Mouse (Mus musculus) heart, adult 10 weeks (tissue): Measurements from ENCODE around the gene Gm20708. TPM values are rescaled to one million over a fixed set of nuclear protein-coding genes. Genes with fewer than 3 reads are reported as not detected.

ENCODE experiments used
- polyA plus RNA-seq: library from polyadenylated mRNA; stranded (reverse); fragments of 350-450 nt; fragmentation: Illumina TruSeq; extraction: RNeasy Lipid Tissue Mini Kit (QIAGEN cat#74804); gene quantifications from one replicate; pipeline ENCODE4 v1.2.3, GENCODE M21; 2014; ENCODE audit warnings: low read depth, low replicate concordance

The Gm20708 gene
- polyA plus RNA-seq = 2.7 TPM

DNA sequence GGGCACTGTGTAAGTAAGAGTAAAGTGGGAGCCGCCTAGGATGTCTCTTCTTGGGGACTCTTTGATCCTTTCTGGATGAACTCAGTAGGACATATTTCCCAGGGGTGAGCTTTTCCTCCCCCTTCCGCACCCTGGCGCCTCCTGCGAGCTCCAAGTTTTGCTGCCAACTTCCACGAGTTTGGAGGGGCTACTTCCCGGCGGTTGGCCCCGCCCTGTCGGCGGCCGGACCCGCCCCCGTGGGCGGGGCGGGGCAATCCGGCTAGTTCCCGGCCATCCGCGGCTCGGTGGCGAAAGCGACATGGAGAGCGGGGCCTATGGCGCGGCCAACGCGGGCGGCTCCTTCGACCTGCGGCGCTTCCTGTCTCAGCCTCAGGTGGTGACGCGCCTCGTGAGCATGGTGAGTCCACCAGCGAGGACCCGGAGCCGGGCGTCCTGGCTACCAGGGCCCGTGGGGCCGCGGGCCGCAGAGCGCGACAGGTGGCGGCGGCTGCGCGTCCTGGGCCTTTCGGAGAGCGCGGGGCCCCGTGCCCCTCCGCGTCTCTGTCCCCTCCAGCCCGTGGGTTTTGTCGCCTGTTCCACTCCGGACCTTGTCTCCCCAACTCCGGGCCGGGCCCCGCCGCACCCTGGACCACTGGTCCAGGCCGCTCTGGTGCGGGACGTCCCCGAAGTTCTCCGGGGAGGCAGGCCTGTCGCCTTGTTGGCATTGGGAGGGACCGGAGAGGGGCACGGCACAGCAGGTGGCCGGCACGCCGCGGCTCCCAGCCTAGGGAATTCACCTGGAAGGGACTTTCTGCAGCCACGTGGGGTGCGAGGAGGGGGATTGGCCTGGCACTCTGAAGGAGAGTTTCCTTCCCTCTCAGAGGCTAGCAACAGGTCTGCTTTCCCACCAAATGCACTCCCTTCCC lies at the start of gene Gm20708, which contains the start of gene Syngr2:
TSS of gene Gm20708 (plus strand) at position 262 of the 905 bp plus-strand sequence.
TSS of gene Syngr2 (plus strand) at position 262 of the 905 bp plus-strand sequence.

DNA sequence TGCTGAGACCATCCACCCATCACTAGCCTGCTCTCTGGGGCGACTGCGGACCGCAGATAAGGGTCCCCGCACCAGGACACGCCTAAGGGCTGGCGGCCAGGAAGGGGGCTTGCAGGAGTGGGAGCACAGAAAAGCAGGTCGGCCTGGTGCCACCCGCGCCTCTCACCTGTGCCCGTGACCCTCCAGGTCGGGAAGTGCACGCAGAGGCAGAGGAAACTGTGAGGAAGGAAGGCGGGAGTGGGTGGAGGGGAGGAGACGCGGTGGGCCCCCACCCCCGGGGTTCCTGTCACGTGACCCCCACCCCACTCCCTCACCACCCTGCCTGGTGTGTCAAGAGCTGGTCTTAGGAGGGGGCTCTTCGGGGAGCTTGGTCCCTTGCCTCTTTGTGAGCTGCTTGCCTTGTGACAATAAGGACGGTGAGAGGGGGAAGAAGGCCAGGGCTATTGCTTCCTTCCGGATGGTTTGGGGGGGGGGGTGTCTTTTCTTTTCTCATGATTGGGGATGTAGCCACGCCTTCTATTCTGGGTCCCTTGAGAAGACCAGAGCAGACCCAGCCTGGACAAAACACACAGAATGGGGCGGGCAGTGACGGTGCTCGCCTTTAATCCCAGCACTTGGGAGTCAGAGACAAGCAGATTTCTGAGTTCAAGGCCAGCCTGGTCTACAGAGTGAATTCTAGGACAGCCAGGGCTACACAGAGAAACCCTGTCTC lies 27.3 kb upstream of the Gm20708 start, which contains the start of the genes Tmc8 and Tmc6:
TSS of gene Tmc8 (plus strand) at position 84 of the 712 bp plus-strand sequence.
TSS of gene Tmc6 (minus strand) at position 206 of the 712 bp plus-strand sequence.

DNA sequence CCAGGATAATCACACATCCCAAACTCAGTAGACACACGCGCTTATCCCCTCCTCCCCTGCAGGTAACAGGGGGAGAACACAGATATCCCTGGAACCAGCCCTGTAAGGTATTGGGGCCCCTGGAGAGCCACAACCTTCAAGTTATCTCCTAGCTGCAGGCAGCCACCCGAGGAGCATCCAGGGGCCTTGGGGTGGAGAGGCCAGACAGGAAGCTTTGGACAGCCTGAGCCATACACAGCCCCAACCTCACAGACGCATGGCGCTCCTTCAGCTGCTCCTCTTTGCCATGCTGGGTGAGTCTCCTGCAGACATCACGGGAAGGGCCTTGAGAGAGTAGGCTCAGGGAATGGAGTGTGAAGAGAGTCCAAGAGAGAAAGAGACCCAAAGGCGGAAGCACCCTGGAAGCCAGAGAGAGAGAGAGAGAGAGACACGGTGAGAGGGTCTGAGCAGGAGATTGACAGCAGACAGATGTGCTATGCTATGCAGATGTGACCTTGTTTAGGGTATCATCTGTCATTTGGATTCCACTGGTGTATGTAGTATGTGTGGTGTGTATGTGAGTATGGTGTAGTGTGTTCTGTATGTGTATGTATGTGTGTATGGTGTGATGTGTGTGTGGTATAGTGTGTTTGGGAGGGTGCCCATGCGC lies 11.8 kb upstream of the Gm20708 start, which contains the start of gene 6030468B19Rik:
TSS of gene 6030468B19Rik (plus strand) at position 150 of the 649 bp plus-strand sequence.

DNA sequence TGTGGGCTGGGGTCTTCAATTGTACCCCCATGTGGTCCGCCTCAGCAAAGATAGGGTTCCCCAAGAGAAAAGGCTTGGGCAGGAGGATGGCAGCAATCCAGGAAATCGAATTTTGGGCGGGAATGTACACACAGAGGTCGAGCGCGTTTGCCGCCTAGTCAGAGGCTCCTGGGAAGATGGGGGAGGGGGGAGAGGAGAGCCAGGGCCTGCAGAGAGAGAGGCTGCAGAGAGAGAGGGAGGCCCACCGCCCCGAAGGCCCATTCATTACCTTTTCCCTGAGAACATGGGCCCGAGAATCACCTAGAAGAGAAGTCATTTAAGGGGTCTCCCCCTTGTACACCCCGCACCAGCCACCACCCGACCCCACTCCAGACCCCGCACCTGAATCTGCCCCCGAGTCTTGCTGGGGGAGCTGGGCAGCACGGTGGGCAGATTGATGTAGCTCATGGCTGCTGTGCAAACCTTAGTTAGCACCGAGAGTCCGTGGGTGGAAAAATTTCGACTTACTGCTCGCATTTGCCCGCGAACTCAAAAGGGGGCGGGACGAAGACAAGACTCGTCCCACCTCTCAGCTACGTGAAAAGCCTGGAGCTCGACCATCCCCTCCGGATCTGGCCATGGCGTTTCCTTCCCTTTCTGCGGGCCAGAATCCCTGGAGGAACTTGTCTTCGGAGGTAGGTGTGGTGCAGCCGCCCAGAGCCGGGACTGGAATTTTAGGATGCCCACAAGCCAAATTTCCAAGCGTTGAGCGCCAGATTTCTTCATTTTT lies 16.0 kb downstream of the Gm20708 start, which contains the start of the genes Afmid and Tk1:
TSS of gene Afmid (plus strand) at position 592 of the 769 bp plus-strand sequence.
TSS of gene Tk1 (minus strand) at position 760 of the 769 bp plus-strand sequence.

DNA sequence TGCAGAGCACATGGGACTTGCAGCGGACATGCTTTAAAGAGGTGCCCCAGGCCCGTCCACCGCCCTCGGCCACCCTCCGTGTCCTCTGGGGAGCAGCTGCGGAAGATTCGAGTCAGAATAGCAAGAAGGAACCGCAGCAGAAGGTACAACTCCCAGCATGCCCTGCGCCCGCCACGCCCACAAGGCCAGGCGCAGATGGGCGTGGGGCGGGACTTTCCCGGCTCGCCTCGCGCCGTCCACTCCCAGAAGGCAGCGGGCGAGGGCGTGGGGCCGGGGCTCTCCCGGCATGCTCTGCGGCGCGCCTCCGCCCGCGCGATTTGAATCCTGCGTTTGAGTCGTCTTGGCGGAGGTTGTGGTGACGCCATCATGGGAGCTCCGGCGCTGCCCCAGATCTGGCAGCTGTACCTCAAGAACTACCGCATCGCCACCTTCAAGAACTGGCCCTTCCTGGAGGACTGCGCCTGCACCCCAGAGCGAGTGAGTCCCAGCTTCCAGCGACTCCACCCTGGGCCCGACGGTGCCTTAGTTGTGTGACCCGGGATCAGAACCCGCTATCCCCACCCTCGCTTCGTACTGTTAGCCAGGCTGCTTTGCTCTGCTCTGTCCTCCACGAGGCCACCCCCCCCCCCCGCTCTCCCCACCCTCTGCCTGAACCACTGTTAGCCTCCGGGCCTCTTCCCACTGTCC lies 39.7 kb downstream of the Gm20708 start, which contains the start of gene Birc5:
TSS of gene Birc5 (plus strand) at position 267 of the 687 bp plus-strand sequence.

DNA sequence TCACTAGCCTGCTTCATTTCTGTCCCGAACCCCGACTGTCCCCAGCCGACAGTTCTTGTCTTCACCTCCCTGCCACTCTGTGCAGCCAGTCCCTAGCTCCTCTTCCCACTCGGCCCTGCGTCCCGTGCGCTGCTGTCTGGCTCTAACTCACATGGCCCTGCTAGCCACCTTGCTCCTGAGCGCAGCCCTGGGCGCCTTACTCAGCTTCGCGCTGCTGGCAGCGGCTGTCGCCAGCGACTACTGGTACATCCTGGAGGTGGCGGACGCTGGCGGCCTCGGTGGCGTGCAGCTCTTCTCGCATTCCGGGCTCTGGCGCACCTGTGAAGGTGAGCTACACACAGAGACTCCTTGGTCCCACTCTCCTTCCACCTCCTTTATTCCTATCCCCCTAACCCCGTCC lies 51.1 kb downstream of the Gm20708 start, which contains the start of gene Tmem235:
TSS of gene Tmem235 (plus strand) at position 152 of the 400 bp plus-strand sequence.

DNA sequence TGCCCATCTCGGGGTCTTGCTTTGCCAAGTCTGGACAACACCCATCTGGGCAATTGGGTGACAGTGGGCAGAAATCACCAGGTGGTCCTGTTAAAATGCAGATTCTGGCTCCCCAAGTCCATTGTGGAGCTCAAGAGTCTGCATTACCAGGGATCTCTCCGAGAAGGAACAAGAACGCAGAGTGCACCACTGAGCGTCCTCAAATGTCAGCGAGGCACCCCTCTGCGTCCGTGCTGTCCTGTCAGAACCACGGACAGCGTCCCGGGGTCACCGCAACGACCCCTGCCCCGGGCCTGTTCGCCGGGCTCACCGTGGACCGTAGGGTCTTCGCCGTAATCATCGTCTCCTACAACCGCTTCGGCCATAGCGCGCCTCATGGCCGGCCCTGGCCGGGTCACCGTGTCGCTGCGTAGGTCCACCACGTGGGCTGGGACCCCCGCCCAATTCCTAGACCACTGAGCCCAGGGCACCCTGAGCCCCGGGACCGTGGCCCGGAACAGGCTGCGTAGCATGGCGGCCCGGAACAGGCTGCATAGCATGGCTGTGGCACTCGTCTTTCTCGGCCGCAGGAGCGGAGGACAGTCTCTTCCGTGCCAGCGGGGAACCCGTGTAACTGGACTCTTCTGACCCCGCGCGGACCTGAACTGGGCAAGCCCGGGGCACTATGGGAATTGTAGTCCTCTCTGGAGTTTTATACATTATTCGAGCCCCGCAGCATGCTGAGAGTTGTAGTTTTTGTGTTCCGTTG lies 63.6 kb downstream of the Gm20708 start, which contains the start of gene Tha1:
TSS of gene Tha1 (minus strand) at position 621 of the 748 bp plus-strand sequence.

Other genes starting within 250 kb of the Gm20708 start
- gene Tnrc6c, start 155.4 kb upstream of the Gm20708 start, polyA plus RNA-seq = 20.7 TPM
- gene Tmc8, start 27.6 kb upstream of the Gm20708 start, polyA plus RNA-seq = 1.5 TPM
- 11.0 TPM for gene Tmc6, start 27.5 kb upstream of the Gm20708 start, polyA plus RNA-seq
- gene 6030468B19Rik, start 12.0 kb upstream of the Gm20708 start, polyA plus RNA-seq = not detected
- gene Syngr2, start within 50 bp of the Gm20708 start, polyA plus RNA-seq = 170 TPM
- gene Afmid, start 16.3 kb downstream of the Gm20708 start, polyA plus RNA-seq = 7.8 TPM
- gene Tk1, start 16.4 kb downstream of the Gm20708 start, polyA plus RNA-seq = 2.6 TPM
- gene Birc5, start 39.6 kb downstream of the Gm20708 start, polyA plus RNA-seq = 0.71 TPM
- gene Tmem235, start 51.1 kb downstream of the Gm20708 start, polyA plus RNA-seq = not detected
- gene Tha1, start 63.8 kb downstream of the Gm20708 start, polyA plus RNA-seq = 10.4 TPM
- gene Socs3, start 160.4 kb downstream of the Gm20708 start, polyA plus RNA-seq = 5.2 TPM
- gene Pgs1, start 176.6 kb downstream of the Gm20708 start, polyA plus RNA-seq = 20.7 TPM